Mouse (Mus musculus) embryonic facial prominence, embryonic 13.5 days (tissue): ENCODE results near the gene Pacsin1. TPM values are rescaled to one million over a fixed set of nuclear protein-coding genes. Genes with fewer than 3 reads are reported as not detected.
A peak's percentile ranks its signal among the peaks of the same experiment; 100 is the strongest.

ENCODE experiments used
- ATAC-seq: fragments of 200-750 bp; cut with Nextera tagmentation; 2 replicates; pipeline ENCODE4 v1.8.0; 2017; ENCODE audit warnings: low read depth; ENCODE audit not compliant: insufficient number of reproducible peaks, insufficient read depth, low FRiP score, low TSS enrichment
- H3K27ac ChIP-seq: fragments of 300-500 bp; sonication (generic); 2 replicates; pipeline ENCODE4 v1.5.1; 2015; ENCODE audit warnings: moderate library complexity, mild to moderate bottlenecking, inconsistent platforms
- H3K27me3 ChIP-seq: fragments of 300-500 bp; sonication (generic); 2 replicates; pipeline ENCODE4 v1.6.1; 2015; ENCODE audit warnings: mild to moderate bottlenecking, inconsistent platforms
- H3K36me3 ChIP-seq: fragments of 300-500 bp; sonication (generic); 2 replicates; pipeline ENCODE4 v1.6.1; 2015; ENCODE audit warnings: mild to moderate bottlenecking, inconsistent platforms
- H3K4me1 ChIP-seq: fragments of 300-500 bp; sonication (generic); 2 replicates; pipeline ENCODE4 v1.6.1; 2015; ENCODE audit warnings: inconsistent platforms
- H3K4me2 ChIP-seq: fragments of 300-500 bp; sonication (generic); 2 replicates; pipeline ENCODE4 v1.6.1; 2015; ENCODE audit warnings: moderate library complexity, mild to moderate bottlenecking, inconsistent platforms
- H3K4me3 ChIP-seq: fragments of 300-500 bp; sonication (generic); 2 replicates; pipeline ENCODE4 v1.5.1; 2015; ENCODE audit warnings: mild to moderate bottlenecking, inconsistent platforms
- H3K9ac ChIP-seq: fragments of 300-500 bp; sonication (generic); 2 replicates; pipeline ENCODE4 v1.6.1; 2015; ENCODE audit warnings: mild to moderate bottlenecking, inconsistent platforms
- H3K9me3 ChIP-seq: fragments of 300-500 bp; sonication (generic); 2 replicates; pipeline ENCODE4 v1.6.1; 2016; ENCODE audit warnings: inconsistent platforms
- WGBS: fragments of 180-500 bp; shearing (Covaris S2); methylation state at CpG from one replicate; pipeline ENCODE4 v1.1.7; 2015; ENCODE audit warnings: mixed read lengths; 5-methylcytosine and 5-hydroxymethylcytosine counted together
- polyA plus RNA-seq: library from polyadenylated mRNA; unstranded; fragments of >200 nt; fragmentation: Nextera tagmentation; extraction: Ambion mirVana; gene quantifications from 2 replicates; pipeline ENCODE4 v1.2.1, GENCODE M21; 2015

Pacsin1 gene
- polyA plus RNA-seq, 1 experiment from 2014 or later, result 5.4 TPM

DNA sequence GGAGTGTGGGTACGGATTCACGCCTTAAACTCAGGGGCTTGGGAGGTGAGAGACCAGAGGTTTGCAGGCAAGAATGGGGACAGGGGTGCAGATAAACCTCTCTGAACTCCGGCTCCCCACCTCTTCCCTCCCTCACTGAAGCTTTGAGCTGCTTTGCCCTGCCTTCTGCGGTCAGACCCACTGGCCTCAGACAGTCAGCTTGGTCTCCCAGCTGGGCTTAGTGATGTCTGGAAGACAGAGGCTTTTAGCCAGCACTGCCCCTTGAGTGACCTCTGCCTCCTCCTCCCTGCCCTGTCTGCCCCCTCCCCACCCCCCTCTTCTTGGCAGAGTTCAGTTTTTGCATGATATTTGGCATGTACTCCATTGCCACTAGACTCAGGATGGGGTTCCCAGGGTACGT lies 31.1 kb downstream of the Pacsin1 start:
- no peaks in the 10 kb centered on the region for H3K36me3 ChIP-seq
- no peak overlapping the region for H3K4me3 ChIP-seq
- WGBS, result 46% methylated on average over 5 of the region's 5 CpGs
- no peak overlapping the region for H3K27ac ChIP-seq
- ATAC-seq, result no peak
- no peak overlapping the region for H3K9ac ChIP-seq
- peaks cover 55% of the 10 kb centered on the region for H3K27me3 ChIP-seq
- H3K9me3 ChIP-seq, result no peaks in the 10 kb centered on the region
- H3K4me2 ChIP-seq, result peak overlapping the region; percentile 99; the same call in 1 of the 2 replicates
- peaks cover 19% of the 10 kb centered on the region for H3K4me1 ChIP-seq

DNA sequence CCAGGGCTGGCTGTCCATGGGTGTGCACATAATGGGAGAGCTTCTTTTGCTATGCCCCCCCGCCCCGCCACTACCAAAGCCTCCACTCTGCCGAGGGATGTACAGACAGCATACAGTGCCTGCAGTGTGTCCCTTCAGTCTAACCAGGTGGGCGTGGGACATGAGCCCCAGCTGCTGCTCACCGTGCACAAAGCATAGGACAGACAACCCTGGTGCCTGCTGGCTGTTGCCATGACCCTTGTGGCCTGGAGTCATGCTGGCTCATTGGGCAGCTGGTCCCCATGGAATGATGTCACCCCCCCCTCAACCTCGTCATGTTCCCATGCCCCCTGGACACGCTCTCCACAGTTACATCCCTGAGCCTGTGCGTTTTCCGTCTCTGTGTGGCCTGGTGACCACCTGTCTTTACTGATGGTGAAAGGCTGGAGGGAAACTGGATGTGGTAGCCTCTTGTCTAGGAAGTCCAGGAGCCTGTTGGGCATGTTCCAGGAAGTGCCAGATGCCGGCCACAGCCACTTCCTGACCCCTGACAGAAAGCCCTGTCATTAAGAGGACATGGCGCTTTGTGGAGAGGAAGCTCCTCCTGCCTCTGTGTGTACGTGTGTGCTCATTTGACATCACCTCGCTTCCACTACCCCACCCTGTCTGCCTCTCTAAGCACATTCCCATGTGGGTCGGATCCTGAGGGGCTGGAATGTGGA lies 35.8 kb downstream of the Pacsin1 start:
- H3K4me3 ChIP-seq, result no peak overlapping the region
- no peak overlapping the region for H3K4me2 ChIP-seq
- ATAC-seq, result no peak
- H3K27ac ChIP-seq, result no peak overlapping the region
- peaks cover 24% of the 10 kb centered on the region for H3K27me3 ChIP-seq
- WGBS, result 56% methylated on average over 14 of the region's 14 CpGs
- no peak overlapping the region for H3K9ac ChIP-seq
- no peaks in the 10 kb centered on the region for H3K36me3 ChIP-seq
- peaks cover 6% of the 10 kb centered on the region for H3K4me1 ChIP-seq
- no peaks in the 10 kb centered on the region for H3K9me3 ChIP-seq

DNA sequence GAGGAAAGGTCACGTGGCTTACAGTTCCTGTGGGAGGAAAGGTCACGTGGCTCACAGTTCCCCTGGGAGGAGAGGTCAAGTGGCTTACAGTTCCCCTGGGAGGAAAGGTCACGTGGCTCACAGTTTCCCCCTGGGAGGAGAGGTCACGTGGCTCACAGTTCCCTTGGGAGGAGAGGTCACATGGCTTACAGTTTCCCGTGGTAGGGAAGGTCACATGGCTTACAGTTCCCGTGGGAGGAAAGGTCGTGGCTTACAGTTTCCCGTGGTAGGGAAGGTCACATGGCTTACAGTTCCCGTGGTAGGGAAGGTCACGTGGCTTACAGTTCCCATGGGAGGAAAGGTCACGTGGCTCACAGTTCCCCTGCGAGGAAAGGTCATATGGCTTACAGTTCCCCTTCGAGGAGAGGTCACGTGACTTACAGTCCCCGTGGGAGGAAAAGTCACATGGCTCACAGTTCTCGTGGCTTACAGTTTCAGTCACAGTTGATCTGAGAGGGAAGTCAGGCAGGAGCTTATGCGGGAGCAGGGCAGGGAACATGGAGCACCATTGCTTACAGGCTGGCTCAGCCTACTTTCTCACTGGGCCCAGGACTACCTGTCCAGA lies 44.4 kb downstream of the Pacsin1 start:
- Histone ChIP-seq H3K4me1 (peaks cover 8% of the 10 kb centered on the region), H3K27me3 (peaks cover 2% of the 10 kb centered on the region; the same call in 1 of the 2 replicates), H3K9ac (no peak overlapping the region), H3K9me3 (no peaks in the 10 kb centered on the region), H3K36me3 (no peaks in the 10 kb centered on the region), H3K27ac (no peak overlapping the region), H3K4me2 (no peak overlapping the region), H3K4me3 (no peak overlapping the region)
- 84% methylated on average over 17 of the region's 17 CpGs for WGBS
- ATAC-seq, result 0 out of 2 replicates have a peak, but pooled peaks have one; percentile 56

DNA sequence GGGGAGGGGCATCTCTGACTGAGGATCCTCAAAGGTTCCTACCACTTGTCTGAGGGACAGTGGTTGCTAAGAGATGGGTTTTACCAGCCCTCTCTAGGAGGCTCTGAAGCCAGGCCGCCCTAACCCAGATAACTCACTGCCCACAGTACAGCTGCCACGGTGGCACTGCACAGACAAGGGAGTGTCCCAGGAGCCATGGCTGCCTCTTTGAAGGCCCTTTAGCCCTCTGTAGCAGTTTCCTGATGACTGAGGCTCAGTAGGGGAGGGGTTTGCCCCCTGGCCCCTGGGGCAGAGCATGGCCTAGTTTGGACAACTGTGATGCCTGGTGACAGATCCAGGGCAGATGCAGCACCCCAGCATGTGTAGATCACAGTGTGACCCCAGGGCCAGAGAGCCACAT lies 45.5 kb downstream of the Pacsin1 start:
- WGBS, result 63% methylated on average over 2 of the region's 2 CpGs
- ATAC-seq, result no peak
- Histone ChIP-seq H3K36me3 (no peaks in the 10 kb centered on the region), H3K27me3 (peaks cover 10% of the 10 kb centered on the region; the same call in 1 of the 2 replicates), H3K9ac (peak overlapping the region; percentile 44), H3K4me2 (no peak overlapping the region), H3K9me3 (no peaks in the 10 kb centered on the region), H3K4me1 (peaks cover 8% of the 10 kb centered on the region), H3K4me3 (no peak overlapping the region), H3K27ac (no peak overlapping the region)

DNA sequence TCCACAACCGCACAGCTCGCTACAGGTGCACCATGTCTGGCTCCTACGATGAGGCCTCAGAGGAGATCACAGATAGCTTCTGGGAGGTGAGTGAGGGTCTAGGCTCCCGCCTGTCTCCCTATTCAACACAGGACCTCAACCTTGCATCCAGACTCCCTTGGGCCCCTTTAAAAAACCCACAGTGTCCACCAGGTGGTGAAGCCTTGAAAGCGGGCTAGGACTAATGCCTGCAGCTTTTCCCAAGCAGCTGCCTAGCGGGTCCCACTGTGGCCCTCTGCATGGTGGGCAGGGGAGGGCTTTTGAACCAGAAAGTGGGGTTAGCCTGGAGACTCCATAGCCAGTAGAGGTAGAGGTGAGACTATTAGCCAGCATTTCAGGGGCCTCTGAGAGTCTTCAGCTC lies 46.5 kb downstream of the Pacsin1 start:
- Histone ChIP-seq H3K4me3 (no peak overlapping the region), H3K4me2 (no peak overlapping the region), H3K9me3 (no peaks in the 10 kb centered on the region), H3K4me1 (peaks cover 8% of the 10 kb centered on the region), H3K27me3 (peaks cover 20% of the 10 kb centered on the region), H3K27ac (0 out of 2 replicates have a peak overlapping the region, but pooled peaks have one; percentile 39), H3K9ac (no peak overlapping the region), H3K36me3 (no peaks in the 10 kb centered on the region)
- no peak for ATAC-seq
- WGBS, result 67% methylated on average over 6 of the region's 6 CpGs

DNA sequence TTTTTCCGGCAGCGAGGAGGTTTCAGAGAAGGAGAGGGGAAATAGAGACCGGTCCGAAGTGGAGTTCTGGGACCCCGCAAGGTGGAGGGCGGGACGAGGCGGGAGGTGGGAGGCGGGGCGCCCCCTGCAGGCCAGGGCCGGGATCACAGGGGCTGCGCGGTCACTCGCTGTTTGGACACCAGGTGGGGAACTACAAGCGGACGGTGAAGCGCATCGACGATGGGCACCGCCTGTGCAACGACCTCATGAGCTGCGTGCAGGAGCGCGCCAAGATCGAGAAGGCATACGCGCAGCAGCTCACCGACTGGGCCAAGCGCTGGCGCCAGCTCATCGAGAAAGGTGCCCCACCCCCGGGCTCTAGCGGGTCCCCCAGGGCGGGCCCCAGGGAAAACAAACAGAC lies 47.2 kb downstream of the Pacsin1 start:
- H3K4me3 ChIP-seq, result peak overlapping the region; percentile 39
- peaks cover 26% of the 10 kb centered on the region for H3K27me3 ChIP-seq
- peak overlapping the region; percentile 62 for H3K4me2 ChIP-seq
- no peak overlapping the region for H3K27ac ChIP-seq
- peaks cover 8% of the 10 kb centered on the region for H3K4me1 ChIP-seq
- ATAC-seq, result no peak
- H3K36me3 ChIP-seq, result no peaks in the 10 kb centered on the region
- H3K9ac ChIP-seq, result peak overlapping the region; percentile 55; the same call in 1 of the 2 replicates
- WGBS, result 2% methylated on average over 34 of the region's 34 CpGs
- H3K9me3 ChIP-seq, result no peaks in the 10 kb centered on the region

DNA sequence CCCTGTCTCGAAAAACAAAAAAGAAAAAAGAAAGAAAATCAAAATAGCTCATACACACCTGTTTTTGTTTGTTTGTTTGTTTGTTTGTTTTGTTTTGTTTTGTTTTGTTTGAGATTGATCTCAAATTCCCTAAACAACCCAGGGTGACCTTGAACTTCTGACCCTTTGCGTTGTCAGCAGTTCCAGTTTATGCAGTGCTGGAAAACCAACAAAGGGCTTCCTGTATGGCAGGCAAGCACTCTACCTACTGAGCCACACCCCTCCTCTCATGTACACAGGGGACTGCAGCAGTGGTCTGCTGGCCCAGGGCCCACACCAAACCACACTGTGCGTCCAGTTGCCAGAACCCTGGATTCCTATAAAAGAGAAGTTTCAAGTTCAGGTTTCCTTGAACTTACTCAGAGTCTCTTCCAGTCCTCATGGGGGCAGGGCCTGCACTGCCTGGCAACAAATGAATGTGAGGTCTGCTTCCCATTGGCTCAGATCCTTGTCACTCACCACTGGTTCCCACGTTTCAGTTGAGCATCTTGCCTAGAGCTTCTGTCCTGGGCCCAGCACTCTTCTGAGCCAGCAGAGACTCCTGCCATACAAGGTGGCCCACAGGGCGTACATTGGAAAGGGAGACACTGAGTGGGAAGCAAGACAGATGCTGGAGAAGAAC lies 48.8 kb downstream of the Pacsin1 start:
- Histone ChIP-seq H3K27ac (no peak overlapping the region), H3K4me2 (no peak overlapping the region), H3K27me3 (peaks cover 29% of the 10 kb centered on the region), H3K4me3 (no peak overlapping the region), H3K4me1 (peaks cover 18% of the 10 kb centered on the region), H3K9ac (no peak overlapping the region), H3K36me3 (no peaks in the 10 kb centered on the region), H3K9me3 (no peaks in the 10 kb centered on the region)
- 59% methylated on average over 5 of the region's 5 CpGs for WGBS
- no peak for ATAC-seq

DNA sequence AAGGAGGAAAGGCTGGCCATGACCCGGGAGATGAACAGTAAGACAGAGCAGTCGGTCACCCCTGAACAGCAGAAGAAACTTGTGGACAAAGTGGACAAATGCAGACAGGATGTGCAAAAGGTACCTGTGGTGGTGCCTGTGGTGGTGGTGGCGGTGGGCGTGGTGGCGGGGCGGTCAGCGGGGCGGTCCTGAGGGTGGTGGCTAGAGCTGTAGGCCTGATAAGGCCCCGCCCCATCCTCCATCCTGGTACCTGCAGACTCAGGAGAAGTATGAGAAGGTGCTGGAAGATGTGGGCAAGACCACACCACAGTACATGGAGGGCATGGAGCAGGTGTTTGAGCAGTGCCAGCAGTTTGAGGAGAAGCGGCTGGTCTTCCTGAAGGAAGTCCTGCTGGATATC lies 50.4 kb downstream of the Pacsin1 start:
- peaks cover 19% of the 10 kb centered on the region for H3K4me1 ChIP-seq
- H3K4me2 ChIP-seq, result no peak overlapping the region
- 26% methylated on average over 10 of the region's 10 CpGs for WGBS
- H3K4me3 ChIP-seq, result no peak overlapping the region
- H3K9me3 ChIP-seq, result no peaks in the 10 kb centered on the region
- no peak for ATAC-seq
- H3K9ac ChIP-seq, result no peak overlapping the region
- no peak overlapping the region for H3K27ac ChIP-seq
- peaks cover 29% of the 10 kb centered on the region for H3K27me3 ChIP-seq
- H3K36me3 ChIP-seq, result no peaks in the 10 kb centered on the region

DNA sequence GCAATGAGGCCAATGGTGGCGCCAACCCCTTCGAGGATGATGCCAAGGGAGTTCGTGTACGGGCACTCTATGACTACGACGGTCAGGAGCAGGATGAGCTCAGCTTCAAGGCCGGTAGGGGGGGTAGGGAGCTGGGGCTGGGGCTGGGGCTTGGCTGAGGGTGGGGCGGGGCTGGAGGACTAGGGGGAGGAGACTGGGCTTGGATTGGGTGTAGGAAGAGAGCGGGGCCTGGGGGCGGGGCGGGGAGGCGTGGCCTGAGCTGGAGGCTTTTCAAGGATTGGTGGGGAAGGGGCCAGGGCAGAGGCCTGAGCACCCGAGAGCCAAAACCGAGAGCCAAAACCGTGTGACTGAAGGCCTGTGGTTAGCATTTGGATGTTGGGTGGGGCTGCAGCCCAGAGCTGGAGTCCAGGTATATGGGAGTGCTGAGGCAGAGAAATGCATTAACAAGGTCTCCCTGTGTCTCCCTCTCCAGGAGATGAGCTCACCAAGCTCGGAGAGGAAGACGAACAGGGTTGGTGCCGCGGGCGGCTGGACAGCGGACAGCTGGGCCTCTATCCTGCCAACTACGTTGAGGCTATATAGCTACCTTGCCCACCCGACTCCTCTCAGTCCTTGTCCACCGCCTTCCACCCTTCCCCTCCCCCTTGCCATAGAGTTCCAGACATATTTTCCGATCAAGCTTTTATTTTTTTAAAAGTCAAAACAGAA lies 52.8 kb downstream of the Pacsin1 start:
- H3K36me3 ChIP-seq, result no peaks in the 10 kb centered on the region
- peak; percentile 85 for ATAC-seq
- peaks cover 12% of the 10 kb centered on the region for H3K4me1 ChIP-seq
- H3K9me3 ChIP-seq, result no peaks in the 10 kb centered on the region
- WGBS, result 4% methylated on average over 25 of the region's 25 CpGs
- H3K4me3 ChIP-seq, result peak overlapping the region; percentile 40
- peaks cover 29% of the 10 kb centered on the region for H3K27me3 ChIP-seq
- H3K27ac ChIP-seq, result no peak overlapping the region
- peak overlapping the region; percentile 66 for H3K4me2 ChIP-seq
- H3K9ac ChIP-seq, result peak overlapping the region; percentile 67

DNA sequence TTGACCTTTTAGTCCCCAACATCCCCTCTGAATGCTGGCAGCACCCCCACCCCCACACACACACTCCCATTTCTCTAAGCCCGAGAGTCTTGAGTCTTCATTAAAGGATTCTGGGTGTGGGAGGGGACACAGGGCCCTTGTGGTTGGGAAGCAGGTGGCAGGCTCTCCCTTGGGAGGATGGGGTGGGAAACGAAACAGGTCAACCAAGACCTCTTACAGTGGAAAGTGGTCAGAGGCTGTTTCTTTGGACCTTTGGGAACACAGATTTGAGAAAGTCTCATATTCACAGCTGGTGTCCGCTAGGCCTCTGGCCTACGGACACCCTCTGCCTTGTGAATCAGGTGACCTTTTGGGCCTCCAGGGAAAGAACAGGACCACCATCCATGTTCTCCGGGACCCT lies 54.3 kb downstream of the Pacsin1 start:
- H3K9me3 ChIP-seq, result no peaks in the 10 kb centered on the region
- H3K4me3 ChIP-seq, result no peak overlapping the region
- no peak overlapping the region for H3K4me2 ChIP-seq
- no peak overlapping the region for H3K9ac ChIP-seq
- H3K36me3 ChIP-seq, result no peaks in the 10 kb centered on the region
- H3K4me1 ChIP-seq, result peaks cover 11% of the 10 kb centered on the region
- no peak overlapping the region for H3K27ac ChIP-seq
- H3K27me3 ChIP-seq, result peaks cover 28% of the 10 kb centered on the region
- no peak for ATAC-seq
- WGBS, result 72% methylated on average over 5 of the region's 5 CpGs

DNA sequence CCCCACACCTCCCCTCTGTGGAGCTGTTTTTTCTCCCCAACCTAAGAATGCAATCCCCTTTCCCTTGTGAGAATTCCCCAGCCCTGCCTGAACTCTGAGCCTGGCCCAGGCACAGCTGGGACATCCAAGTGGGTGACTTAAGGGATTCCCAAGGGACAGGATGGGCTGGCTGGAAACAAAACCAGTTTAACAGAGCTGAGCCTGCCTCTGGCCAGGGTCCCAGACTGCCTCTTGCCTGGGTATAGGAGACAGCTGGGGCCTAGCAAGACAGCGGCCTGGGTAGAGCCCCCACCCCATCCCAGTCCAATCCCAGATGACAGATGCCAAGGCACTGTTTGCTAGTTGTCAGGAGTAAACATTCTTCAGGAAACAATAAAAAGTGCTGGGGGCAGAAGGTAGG lies 57.5 kb downstream of the Pacsin1 start:
- H3K4me1 ChIP-seq, result peaks cover 23% of the 10 kb centered on the region
- peaks cover 11% of the 10 kb centered on the region; the same call in 1 of the 2 replicates for H3K27me3 ChIP-seq
- H3K4me2 ChIP-seq, result no peak overlapping the region
- no peak overlapping the region; the same call in 1 of the 2 replicates for H3K27ac ChIP-seq
- no peaks in the 10 kb centered on the region for H3K36me3 ChIP-seq
- no peak overlapping the region for H3K4me3 ChIP-seq
- no peak for ATAC-seq
- 76% methylated on average over 1 of the region's 1 CpGs for WGBS
- no peak overlapping the region for H3K9ac ChIP-seq
- H3K9me3 ChIP-seq, result no peaks in the 10 kb centered on the region
